Mouse (Mus musculus): ENCODE results near the gene Zfp729b.

Gene Zfp729b

GRCm38 (mm10) chr13:67609066-67609876 lies at the start of gene Zfp729b:
Gene Zfp729b, minus strand, starts transcription at chr13:67609707.
- DNase-seq (ENCODE audit: low read depth in 1 of 2, low spot score in 2 of 2), result peak; percentile 64 to 89

GRCm38 (mm10) chr13:67652496-67652895 lies 43.0 kb upstream of the Zfp729b start:
- DNase-seq (ENCODE audit: low read depth in 1 of 2, low spot score in 2 of 2), result no peak

GRCm38 (mm10) chr13:67637294-67638007 lies 27.9 kb upstream of the Zfp729b start, which contains the start of the genes Gm49345 and Zfp729a:
Gene Gm49345, minus strand, starts transcription at chr13:67637769.
Gene Zfp729a, minus strand, starts transcription at chr13:67637791.
- DNase-seq (ENCODE audit: low read depth in 1 of 2, low spot score in 2 of 2), result peak; percentile 60 to 73

- no peak for DNase-seq (ENCODE audit: low read depth in 1 of 2, low spot score in 2 of 2)
These were observed 601 bp upstream of the Zfp729b start for GRCm38 (mm10) chr13:67610108-67610507.

- DNase-seq (ENCODE audit: low read depth in 1 of 2, low spot score in 2 of 2), result no peak
These were observed 36.8 kb downstream of the Zfp729b start for GRCm38 (mm10) chr13:67572591-67573189.

- DNase-seq (ENCODE audit: low read depth in 1 of 2, low spot score in 2 of 2), result no peak
These were observed 55.8 kb downstream of the Zfp729b start, which contains the start of gene Zfp748 for GRCm38 (mm10) chr13:67553730-67554129. Gene Zfp748, minus strand, starts transcription at chr13:67553830.

- peak; percentile 26 to 73 for DNase-seq (ENCODE audit: low read depth in 1 of 2, low spot score in 2 of 2)
These were observed 56.8 kb downstream of the Zfp729b start for GRCm38 (mm10) chr13:67552505-67553346.

GRCm38 (mm10) chr13:67545941-67546340 lies 63.6 kb downstream of the Zfp729b start:
- DNase-seq (ENCODE audit: low read depth in 1 of 2, low spot score in 2 of 2), result no peak
